Mouse (Mus musculus) liver, postnatal 0 days (tissue): ENCODE results near the gene Tex9.

ENCODE experiments used
- CTCF ChIP-seq: sonication (generic); IDR thresholded peaks from 2 replicates; pipeline ENCODE4 v1.5.1; 2016; ENCODE audit warnings: antibody characterized with exemption, low read depth
- EP300 ChIP-seq: IDR thresholded peaks from 2 replicates; pipeline ENCODE4 v1.6.1; 2016; ENCODE audit warnings: antibody characterized with exemption, low read depth, mild to moderate bottlenecking

DNA sequence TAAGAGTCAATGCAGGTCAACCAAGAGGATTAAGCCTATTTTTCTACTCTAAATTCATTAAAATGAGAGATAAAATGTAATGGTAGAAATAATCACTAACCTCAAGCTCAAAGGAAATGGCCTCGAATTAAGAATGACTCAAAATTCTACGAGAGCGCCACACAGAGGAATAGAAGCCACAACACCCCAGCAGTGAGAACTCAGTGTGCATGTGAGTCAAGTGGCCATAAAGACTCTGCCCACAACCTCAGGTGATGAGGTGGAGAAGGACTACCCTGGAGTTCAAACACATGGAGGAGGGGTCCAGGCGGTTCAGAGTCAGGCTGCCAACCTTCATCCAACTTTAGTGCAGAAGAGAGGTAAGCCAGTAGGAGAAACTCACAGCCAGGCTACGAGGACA, 2.9 kb downstream of the Tex9 start:
- TF ChIP-seq CTCF (no peak), EP300 (no peak)
